Mouse (Mus musculus) limb, embryonic 12.5 days (tissue): ENCODE measurements around the gene Gm6370. TPM values are rescaled to one million over a fixed set of nuclear protein-coding genes. Genes with fewer than 3 reads are reported as not detected.
"Not testable (repeated sequence)": the region's sequence is repeated elsewhere in the genome, so short reads cannot be mapped to it uniquely, and the experiment has no call there.

Experiments
- ATAC-seq: fragments of 200-750 bp; cut with Nextera tagmentation; 2 replicates; pipeline ENCODE4 v1.8.0; 2017; ENCODE audit warnings: low read depth, moderate TSS enrichment; ENCODE audit not compliant: insufficient number of reproducible peaks, insufficient read depth, low FRiP score, low TSS enrichment
- H3K27ac ChIP-seq: fragments of 300-500 bp; sonication (generic); 2 replicates; pipeline ENCODE4 v1.5.1; 2016; ENCODE audit warnings: mild to moderate bottlenecking, moderate library complexity
- H3K27me3 ChIP-seq: fragments of 300-500 bp; sonication (generic); 2 replicates; pipeline ENCODE4 v1.6.1; 2016; ENCODE audit warnings: mild to moderate bottlenecking, moderate library complexity
- H3K36me3 ChIP-seq: fragments of 300-500 bp; sonication (generic); 2 replicates; pipeline ENCODE4 v1.6.1; 2016; ENCODE audit warnings: mild to moderate bottlenecking, moderate library complexity
- H3K4me1 ChIP-seq: fragments of 300-500 bp; sonication (generic); replicated peaks from 2 replicates; pipeline ENCODE4 v1.6.1; 2016
- H3K4me2 ChIP-seq: fragments of 300-500 bp; sonication (generic); 2 replicates; pipeline ENCODE4 v1.6.1; 2016; ENCODE audit warnings: mild to moderate bottlenecking, moderate library complexity
- H3K4me3 ChIP-seq: fragments of 300-500 bp; sonication (generic); replicated peaks from 2 replicates; pipeline ENCODE4 v1.5.1; 2016; ENCODE audit warnings: mild to moderate bottlenecking
- H3K9ac ChIP-seq: fragments of 300-500 bp; sonication (generic); replicated peaks from 2 replicates; pipeline ENCODE4 v1.6.1; 2016; ENCODE audit warnings: mild to moderate bottlenecking, moderate library complexity
- H3K9me3 ChIP-seq: fragments of 300-500 bp; sonication (generic); 2 replicates; pipeline ENCODE4 v1.6.1; 2016; ENCODE audit warnings: mild to moderate bottlenecking, moderate library complexity
- WGBS: fragments of 180-500 bp; shearing (Covaris S2); methylation state at CpG from one replicate; pipeline ENCODE4 v1.1.7; 2016; 5-methylcytosine and 5-hydroxymethylcytosine counted together
- polyA plus RNA-seq: library from polyadenylated mRNA; unstranded; fragments of >200 nt; fragmentation: Nextera tagmentation; extraction: Ambion mirVana; gene quantifications from 2 replicates; pipeline ENCODE4 v1.2.1, GENCODE M21; 2016

The Gm6370 gene
- polyA plus RNA-seq, 1 experiment from 2014 or later = not detected

GRCm38 (mm10) chr5:146481665-146482064, 9.5 kb upstream of the Gm6370 start, which contains the start of gene Gm6408:
TSS of gene Gm6408 (plus strand) at chr5:146481965.
- not testable (repeated sequence) for H3K4me1 ChIP-seq, H3K9ac ChIP-seq, ATAC-seq, H3K27me3 ChIP-seq, H3K27ac ChIP-seq, H3K9me3 ChIP-seq, H3K4me3 ChIP-seq, H3K36me3 ChIP-seq, H3K4me2 ChIP-seq
- 100% methylated on average over 3 of the region's 3 CpGs for WGBS

DNA sequence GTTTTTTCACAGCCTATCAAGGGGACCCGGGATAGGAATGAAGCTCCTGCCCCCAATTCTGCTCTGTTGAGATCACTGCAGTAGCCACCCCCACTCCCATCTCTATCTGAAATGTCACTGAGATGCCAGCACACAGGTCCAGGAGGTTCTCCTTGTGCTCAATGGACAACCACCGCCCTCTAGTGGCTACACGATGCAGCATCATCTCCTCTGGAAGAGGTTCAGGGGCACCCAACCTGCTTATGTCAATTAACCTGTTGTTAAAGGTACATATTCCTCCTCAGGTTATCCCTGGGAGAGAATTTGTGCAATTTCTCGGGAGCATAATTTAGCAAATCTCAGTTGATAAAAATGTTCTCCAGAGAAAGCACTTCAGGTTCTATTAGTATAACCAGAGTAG, 2.2 kb upstream of the Gm6370 start:
- not testable (repeated sequence) for H3K4me2 ChIP-seq, ATAC-seq, H3K36me3 ChIP-seq, H3K4me3 ChIP-seq, H3K27ac ChIP-seq, H3K9ac ChIP-seq, H3K9me3 ChIP-seq, H3K4me1 ChIP-seq, H3K27me3 ChIP-seq
- 12% methylated on average over 3 of the region's 4 CpGs for WGBS

- no CpG with 5 or more reads among the region's 5 CpGs for WGBS
- not testable (repeated sequence) for H3K4me1 ChIP-seq, H3K9me3 ChIP-seq, H3K4me3 ChIP-seq, ATAC-seq, H3K27ac ChIP-seq, H3K4me2 ChIP-seq, H3K36me3 ChIP-seq, H3K27me3 ChIP-seq, H3K9ac ChIP-seq
Observed at GRCm38 (mm10) chr5:146502099-146502498, 10.9 kb downstream of the Gm6370 start, which contains the start of gene 4930449I24Rik. TSS of gene 4930449I24Rik (plus strand) at chr5:146502399.

DNA sequence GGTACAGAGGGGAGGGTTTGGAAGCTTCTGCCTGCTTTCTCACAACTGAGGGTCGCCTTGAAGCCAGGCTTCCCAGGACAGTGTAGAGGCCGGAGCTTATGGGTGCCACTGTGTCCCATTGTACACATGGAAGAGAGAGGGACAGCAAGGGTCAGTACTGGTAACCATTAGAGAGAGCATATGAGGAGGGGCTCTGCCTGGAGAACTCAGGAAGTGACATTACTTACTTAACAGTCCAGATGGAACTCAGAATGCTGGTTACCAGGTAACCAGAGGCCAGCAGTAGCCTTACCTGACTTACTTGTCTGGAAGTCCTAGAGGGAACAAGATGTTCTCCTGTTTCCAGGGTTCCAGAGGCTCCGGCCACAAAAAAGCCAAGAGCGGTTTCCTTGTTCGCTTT, 22.7 kb downstream of the Gm6370 start, which contains the start of gene Gm3402:
Gene Gm3402 (plus strand): TSS at position 301 of the 400 bp plus-strand sequence.
- ATAC-seq, H3K9ac ChIP-seq, H3K36me3 ChIP-seq, H3K4me1 ChIP-seq, H3K4me3 ChIP-seq, H3K27me3 ChIP-seq, H3K27ac ChIP-seq, H3K9me3 ChIP-seq, H3K4me2 ChIP-seq: not testable (repeated sequence)
- 100% methylated on average over 1 of the region's 5 CpGs for WGBS

GRCm38 (mm10) chr5:146525501-146525900, 34.3 kb downstream of the Gm6370 start, which contains the start of gene Gm3404:
TSS of gene Gm3404 (plus strand) at chr5:146525801.
- H3K9me3 ChIP-seq, ATAC-seq, H3K27ac ChIP-seq, H3K4me3 ChIP-seq, H3K36me3 ChIP-seq, H3K27me3 ChIP-seq, H3K4me2 ChIP-seq, H3K9ac ChIP-seq, H3K4me1 ChIP-seq: not testable (repeated sequence)
- WGBS = 85% methylated on average over 3 of the region's 3 CpGs

DNA sequence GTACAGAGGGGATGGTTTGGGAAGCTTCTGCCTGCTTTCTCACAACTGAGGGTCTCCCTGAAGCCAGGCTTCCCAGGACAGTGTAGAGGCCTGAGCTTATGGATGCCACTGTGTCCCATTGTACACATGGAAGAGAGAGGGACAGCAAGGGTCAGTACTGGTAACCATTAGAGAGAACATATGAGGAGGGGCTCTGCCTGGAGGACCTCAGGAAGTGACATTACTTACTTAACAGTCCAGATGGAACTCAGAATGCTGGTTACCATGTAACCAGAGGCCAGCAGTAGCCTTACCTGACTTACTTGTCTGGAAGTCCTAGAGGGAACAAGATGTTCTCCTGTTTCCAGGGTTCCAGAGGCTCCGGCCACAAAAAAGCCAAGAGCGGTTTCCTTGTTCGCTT, 46.2 kb downstream of the Gm6370 start, which contains the start of gene Gm3409:
Gene Gm3409 (plus strand): TSS at position 301 of the 400 bp plus-strand sequence.
- not testable (repeated sequence) for ATAC-seq, H3K27ac ChIP-seq, H3K9ac ChIP-seq, H3K4me3 ChIP-seq, H3K9me3 ChIP-seq, H3K27me3 ChIP-seq, H3K4me1 ChIP-seq, H3K36me3 ChIP-seq, H3K4me2 ChIP-seq
- WGBS = 100% methylated on average over 3 of the region's 3 CpGs

Other genes starting within 250 kb of the Gm6370 start
- gene Wasf3, start 106.4 kb upstream of the Gm6370 start, polyA plus RNA-seq = 4.4 and 4.6 TPM in 2 replicates
- not detected in 2 replicates for gene Gm6408, start 9.4 kb upstream of the Gm6370 start, polyA plus RNA-seq
- not detected in 2 replicates for gene 4930449I24Rik, start 11.0 kb downstream of the Gm6370 start, polyA plus RNA-seq
- gene Gm3402, start 22.8 kb downstream of the Gm6370 start, polyA plus RNA-seq = not detected in 2 replicates
- not detected in 2 replicates for gene Gm3404, start 34.4 kb downstream of the Gm6370 start, polyA plus RNA-seq
- not detected in 2 replicates for gene Gm3409, start 46.3 kb downstream of the Gm6370 start, polyA plus RNA-seq
- not detected in 2 replicates for gene Gm3415, start 64.8 kb downstream of the Gm6370 start, polyA plus RNA-seq
- 0.18 and 0.28 TPM in 2 replicates for gene Gpr12, start 93.9 kb downstream of the Gm6370 start, polyA plus RNA-seq